Mouse (Mus musculus) lung, embryonic 16.5 days (tissue): ENCODE measurements around the gene Gm9508. TPM values are rescaled to one million over a fixed set of nuclear protein-coding genes. Genes with fewer than 3 reads are reported as not detected.

ENCODE experiments used
- ATAC-seq: fragments of 200-750 bp; cut with Nextera tagmentation; 2 replicates; pipeline ENCODE4 v1.8.0; 2017; ENCODE audit warnings: low read depth, mild to moderate bottlenecking, moderate library complexity
- H3K27ac ChIP-seq: fragments of 300-500 bp; sonication (generic); 2 replicates; pipeline ENCODE4 v1.5.1; 2014; ENCODE audit warnings: mild to moderate bottlenecking, control low read depth, low read length
- H3K27me3 ChIP-seq: fragments of 300-500 bp; sonication (generic); 2 replicates; pipeline ENCODE4 v1.6.1; 2014; ENCODE audit warnings: low read depth, low read length, mixed read lengths; ENCODE audit not compliant: control insufficient read depth, insufficient read depth
- H3K36me3 ChIP-seq: fragments of 300-500 bp; sonication (generic); 2 replicates; pipeline ENCODE4 v1.6.1; 2014; ENCODE audit warnings: low read length; ENCODE audit not compliant: control insufficient read depth, insufficient read depth
- H3K4me1 ChIP-seq: fragments of 300-500 bp; sonication (generic); replicated peaks from 2 replicates; pipeline ENCODE4 v1.6.1; 2014; ENCODE audit warnings: low read length, mixed read lengths; ENCODE audit not compliant: control insufficient read depth, insufficient read depth
- H3K4me2 ChIP-seq: fragments of 300-500 bp; sonication (generic); 2 replicates; pipeline ENCODE4 v1.6.1; 2014; ENCODE audit warnings: low read depth, low read length, control low read depth
- H3K4me3 ChIP-seq: fragments of 300-500 bp; sonication (generic); 2 replicates; pipeline ENCODE4 v1.5.1; 2014; ENCODE audit warnings: mild to moderate bottlenecking, low read length, control low read depth
- H3K9ac ChIP-seq: fragments of 300-500 bp; sonication (generic); 2 replicates; pipeline ENCODE4 v1.6.1; 2014; ENCODE audit warnings: low read length, control low read depth
- H3K9me3 ChIP-seq: fragments of 300-500 bp; sonication (generic); 2 replicates; pipeline ENCODE4 v1.6.1; 2016; ENCODE audit warnings: low read length; ENCODE audit not compliant: control insufficient read depth
- WGBS: fragments of 180-500 bp; shearing (Covaris S2); extraction: QIAGEN DNeasy Blood & Tissue Kit; methylation state at CpG from one replicate; pipeline ENCODE4 v1.1.7; 2014; 5-methylcytosine and 5-hydroxymethylcytosine counted together
- polyA plus RNA-seq: library from polyadenylated mRNA; unstranded; fragments of >200 nt; fragmentation: Nextera tagmentation; extraction: Ambion mirVana; gene quantifications from 2 replicates; pipeline ENCODE4 v1.2.1, GENCODE M21; 2015

The Gm9508 gene
- polyA plus RNA-seq, 1 experiment from 2014 or later = not detected

DNA sequence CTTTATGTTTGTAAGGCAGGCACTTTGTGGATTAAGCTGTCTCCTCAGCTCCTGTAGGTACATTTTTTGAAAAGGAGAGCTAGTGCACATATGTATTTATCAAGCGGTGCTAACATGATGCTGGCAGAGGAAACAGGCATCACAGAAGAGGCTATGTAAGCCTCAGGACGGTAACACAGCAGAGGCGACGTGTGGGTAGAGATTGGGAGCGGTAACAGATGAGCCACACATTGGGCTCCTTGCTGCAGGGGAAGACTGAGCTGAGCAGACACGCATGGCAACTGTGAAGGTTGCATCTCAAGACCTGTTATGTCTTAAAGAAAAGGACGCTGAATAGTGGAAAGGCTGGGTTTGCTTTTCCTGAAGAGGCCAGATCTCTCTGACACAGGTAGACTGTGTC is 14.0 kb downstream of the Gm9508 start:
- 65% methylated on average over 7 of the region's 7 CpGs for WGBS
- Histone ChIP-seq H3K36me3 (no peaks in the 10 kb centered on the region), H3K27ac (no peak overlapping the region), H3K9ac (no peak overlapping the region), H3K9me3 (no peaks in the 10 kb centered on the region), H3K4me2 (no peak overlapping the region), H3K4me1 (peaks cover 2% of the 10 kb centered on the region; the same call in 1 of the 2 replicates), H3K4me3 (no peak overlapping the region), H3K27me3 (peaks cover 41% of the 10 kb centered on the region)
- no peak for ATAC-seq

DNA sequence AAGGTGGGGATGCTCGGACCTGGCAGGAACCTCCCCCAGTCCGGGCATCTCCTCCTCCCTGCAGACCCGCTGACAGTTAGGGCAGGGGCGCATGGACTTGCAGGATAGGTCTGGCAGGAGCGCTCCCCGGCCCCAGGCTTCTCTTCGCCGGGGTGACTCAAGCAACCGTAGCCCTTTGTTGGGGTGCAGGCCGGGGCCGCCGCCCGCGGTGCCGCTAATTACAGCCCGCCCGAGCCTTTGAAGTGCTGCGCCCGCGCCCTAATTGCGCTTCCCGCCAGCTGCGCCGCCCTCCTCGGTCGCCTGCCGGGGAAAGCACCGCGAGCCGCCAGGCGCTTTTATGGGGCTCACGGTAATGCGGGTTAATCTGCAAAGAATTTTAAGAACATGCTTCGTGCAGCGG is 19.5 kb downstream of the Gm9508 start:
- Histone ChIP-seq H3K9ac (no peak overlapping the region), H3K9me3 (no peaks in the 10 kb centered on the region), H3K4me1 (peaks cover 3% of the 10 kb centered on the region; the same call in 1 of the 2 replicates), H3K4me3 (peak overlapping the region; percentile 26), H3K4me2 (peak overlapping the region; percentile 47), H3K27ac (no peak overlapping the region), H3K27me3 (peaks cover 24% of the 10 kb centered on the region), H3K36me3 (no peaks in the 10 kb centered on the region)
- WGBS = under 1% methylated on average over 35 of the region's 35 CpGs
- ATAC-seq = no peak

DNA sequence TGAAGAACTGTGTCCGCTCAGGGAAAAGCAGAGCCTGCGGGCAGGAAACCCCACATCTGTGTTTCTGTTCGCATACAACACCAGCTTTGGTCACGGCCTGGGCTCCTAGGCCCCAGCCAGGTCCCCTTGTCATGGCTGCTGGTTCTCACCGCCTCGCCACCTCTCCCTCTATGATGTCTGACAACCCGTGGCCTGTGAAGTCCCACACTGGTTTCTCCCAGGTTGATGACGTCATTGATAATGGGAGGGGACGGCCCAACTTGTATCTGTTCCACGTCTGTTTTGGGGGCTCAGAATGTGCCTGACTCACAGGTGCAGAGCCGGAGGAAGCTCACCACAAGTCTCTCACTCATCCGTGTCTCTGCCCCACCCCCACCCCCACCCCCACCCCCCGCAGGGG is 23.3 kb downstream of the Gm9508 start:
- no peak overlapping the region for H3K4me2 ChIP-seq
- peaks cover 21% of the 10 kb centered on the region for H3K27me3 ChIP-seq
- 55% methylated on average over 13 of the region's 13 CpGs for WGBS
- no peaks in the 10 kb centered on the region for H3K9me3 ChIP-seq
- H3K9ac ChIP-seq = no peak overlapping the region
- ATAC-seq = no peak
- H3K36me3 ChIP-seq = no peaks in the 10 kb centered on the region
- H3K4me1 ChIP-seq = peaks cover 3% of the 10 kb centered on the region; the same call in 1 of the 2 replicates
- H3K27ac ChIP-seq = no peak overlapping the region
- no peak overlapping the region for H3K4me3 ChIP-seq

DNA sequence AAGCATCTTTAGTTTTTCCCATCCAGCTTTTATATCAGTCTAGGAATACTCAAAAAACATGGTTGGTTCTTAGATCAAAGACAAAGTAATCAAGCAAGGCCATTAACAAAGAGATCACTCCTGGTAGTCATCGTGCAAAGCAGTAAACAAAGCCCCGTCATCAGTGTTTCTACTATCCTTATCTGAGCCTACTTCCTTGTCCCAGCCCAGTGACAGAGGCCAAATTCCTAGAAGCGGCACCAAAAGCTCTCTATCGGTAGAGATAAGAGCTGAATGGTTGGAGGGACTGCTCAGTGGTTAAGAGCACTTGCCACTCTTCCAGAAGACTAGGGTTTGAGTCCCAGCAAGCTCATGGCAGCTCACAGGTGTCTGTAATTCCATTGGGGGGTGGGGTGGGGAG is 25.5 kb downstream of the Gm9508 start:
- no peak for ATAC-seq
- Histone ChIP-seq H3K27ac (no peak overlapping the region), H3K27me3 (peaks cover 4% of the 10 kb centered on the region), H3K9me3 (no peaks in the 10 kb centered on the region), H3K36me3 (no peaks in the 10 kb centered on the region), H3K4me1 (no peaks in the 10 kb centered on the region), H3K4me2 (no peak overlapping the region), H3K9ac (no peak overlapping the region), H3K4me3 (no peak overlapping the region)
- 14% methylated on average over 4 of the region's 4 CpGs for WGBS

DNA sequence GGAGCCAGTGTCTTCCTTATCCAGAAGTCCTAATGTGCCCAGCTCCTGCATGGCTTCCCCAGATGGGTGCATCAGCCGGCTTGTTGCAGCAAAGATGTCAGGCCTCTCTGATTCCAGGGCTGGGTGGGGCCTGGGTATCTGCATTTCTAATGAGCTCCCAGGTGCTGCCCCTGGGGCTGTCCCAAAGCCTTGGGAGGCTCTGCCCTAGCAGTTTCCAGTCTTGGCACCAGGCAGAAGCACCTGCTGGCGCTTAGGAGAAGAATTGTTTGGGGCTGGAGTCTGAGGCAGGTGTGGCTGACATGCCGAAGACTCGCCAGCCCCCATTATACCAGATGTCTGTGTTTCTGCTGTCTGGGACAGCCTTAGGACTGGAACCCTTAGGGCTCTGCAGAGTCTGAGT is 26.3 kb downstream of the Gm9508 start:
- WGBS = 53% methylated on average over 4 of the region's 4 CpGs
- Histone ChIP-seq H3K27me3 (no peaks in the 10 kb centered on the region; the same call in 1 of the 2 replicates), H3K27ac (no peak overlapping the region), H3K36me3 (no peaks in the 10 kb centered on the region), H3K9ac (no peak overlapping the region), H3K4me1 (no peaks in the 10 kb centered on the region), H3K4me2 (no peak overlapping the region), H3K4me3 (no peak overlapping the region), H3K9me3 (no peaks in the 10 kb centered on the region)
- ATAC-seq = no peak

DNA sequence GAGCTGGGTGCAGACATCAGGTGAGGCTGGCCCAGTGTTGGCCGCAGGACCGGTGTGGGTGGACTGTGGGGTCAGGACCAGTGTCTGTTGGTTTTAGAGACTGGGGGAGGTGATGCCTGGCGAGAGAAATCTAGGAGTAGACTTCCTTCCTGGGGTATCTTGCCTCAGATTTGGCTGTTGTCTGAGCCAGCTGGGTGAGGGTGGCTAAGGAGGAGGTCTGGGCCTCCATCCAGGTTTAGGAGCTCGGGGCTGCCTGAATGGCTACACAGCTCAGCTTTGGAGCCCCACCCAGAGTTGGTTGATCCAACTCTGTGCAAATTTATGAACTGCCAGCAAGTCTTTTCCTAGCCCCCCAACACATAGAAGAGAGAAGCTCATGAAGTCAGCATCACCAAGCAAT is 29.6 kb downstream of the Gm9508 start:
- no peak overlapping the region for H3K4me2 ChIP-seq
- H3K4me3 ChIP-seq = no peak overlapping the region
- no peaks in the 10 kb centered on the region for H3K4me1 ChIP-seq
- no peak overlapping the region for H3K9ac ChIP-seq
- WGBS = 69% methylated on average over 4 of the region's 4 CpGs
- no peak for ATAC-seq
- no peaks in the 10 kb centered on the region for H3K9me3 ChIP-seq
- H3K36me3 ChIP-seq = no peaks in the 10 kb centered on the region
- H3K27ac ChIP-seq = no peak overlapping the region
- peaks cover 4% of the 10 kb centered on the region for H3K27me3 ChIP-seq

DNA sequence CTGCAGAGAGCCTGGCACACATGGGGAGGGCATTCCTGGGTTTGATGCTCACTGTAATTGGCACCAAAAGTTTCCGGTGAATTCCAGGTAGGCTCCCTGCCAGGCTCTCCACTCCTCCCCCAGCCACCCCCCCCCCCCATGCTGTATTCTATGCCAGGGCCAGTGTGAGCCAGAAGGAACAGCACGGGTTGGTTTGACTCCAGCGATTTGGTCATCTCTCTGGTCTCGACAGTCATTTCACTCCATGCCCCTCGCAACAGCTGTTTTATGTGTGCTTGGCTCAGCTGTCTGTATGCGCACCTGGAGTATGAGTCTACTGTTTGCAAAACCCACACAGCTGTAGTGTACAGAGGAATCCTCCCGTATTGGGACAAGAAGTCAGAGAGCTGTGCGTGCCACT is 30.7 kb downstream of the Gm9508 start:
- no peaks in the 10 kb centered on the region for H3K36me3 ChIP-seq
- H3K4me1 ChIP-seq = no peaks in the 10 kb centered on the region

DNA sequence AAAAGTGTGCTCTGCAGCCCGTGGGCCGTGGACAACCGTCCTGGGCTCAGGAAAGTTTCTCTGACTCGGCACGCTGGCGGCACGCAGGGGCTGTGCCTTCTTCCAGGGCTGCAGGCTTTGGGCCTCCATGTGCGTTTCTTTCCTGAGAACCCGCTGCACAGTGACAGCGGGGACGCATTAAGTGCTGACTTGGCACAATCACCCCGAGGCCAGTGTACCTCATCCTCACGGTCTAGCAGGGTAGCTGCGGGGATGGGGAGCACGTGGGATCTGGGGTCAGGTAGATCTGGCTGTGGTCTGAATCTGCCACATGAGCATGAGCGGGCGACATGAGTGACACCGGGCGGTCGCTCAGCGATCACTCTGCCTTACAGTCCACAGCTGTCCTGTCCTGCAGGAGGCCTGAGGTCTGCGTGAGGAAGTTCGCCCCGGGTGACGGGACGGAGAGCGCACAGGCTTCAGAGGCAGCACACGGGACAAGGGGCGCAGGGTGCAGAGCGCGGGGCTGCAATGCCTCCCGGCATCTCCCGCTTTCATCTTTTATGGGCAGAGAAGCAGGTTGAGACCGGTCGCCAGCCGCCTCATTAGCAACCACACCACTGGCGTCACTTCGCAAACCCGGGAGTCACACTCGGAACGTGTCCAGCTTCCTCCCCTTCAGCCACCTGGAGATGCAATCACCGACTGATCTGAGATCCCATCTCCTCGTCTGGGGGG is 32.9 kb downstream of the Gm9508 start:
- Histone ChIP-seq H3K4me3 (no peak overlapping the region), H3K9ac (no peak overlapping the region), H3K36me3 (no peaks in the 10 kb centered on the region), H3K27ac (no peak overlapping the region), H3K4me1 (no peaks in the 10 kb centered on the region), H3K27me3 (peaks cover 4% of the 10 kb centered on the region), H3K9me3 (no peaks in the 10 kb centered on the region), H3K4me2 (no peak overlapping the region)
- ATAC-seq = no peak
- 34% methylated on average over 43 of the region's 43 CpGs for WGBS

More for the DNA sequence above, 30.7 kb downstream of the Gm9508 start:
- no peak overlapping the region for H3K27ac ChIP-seq
- no peak for ATAC-seq
- H3K27me3 ChIP-seq = peaks cover 4% of the 10 kb centered on the region
- H3K4me2 ChIP-seq = no peak overlapping the region
- WGBS = 55% methylated on average over 8 of the region's 8 CpGs
- H3K9me3 ChIP-seq = no peaks in the 10 kb centered on the region
- no peak overlapping the region for H3K9ac ChIP-seq
- H3K4me3 ChIP-seq = no peak overlapping the region

DNA sequence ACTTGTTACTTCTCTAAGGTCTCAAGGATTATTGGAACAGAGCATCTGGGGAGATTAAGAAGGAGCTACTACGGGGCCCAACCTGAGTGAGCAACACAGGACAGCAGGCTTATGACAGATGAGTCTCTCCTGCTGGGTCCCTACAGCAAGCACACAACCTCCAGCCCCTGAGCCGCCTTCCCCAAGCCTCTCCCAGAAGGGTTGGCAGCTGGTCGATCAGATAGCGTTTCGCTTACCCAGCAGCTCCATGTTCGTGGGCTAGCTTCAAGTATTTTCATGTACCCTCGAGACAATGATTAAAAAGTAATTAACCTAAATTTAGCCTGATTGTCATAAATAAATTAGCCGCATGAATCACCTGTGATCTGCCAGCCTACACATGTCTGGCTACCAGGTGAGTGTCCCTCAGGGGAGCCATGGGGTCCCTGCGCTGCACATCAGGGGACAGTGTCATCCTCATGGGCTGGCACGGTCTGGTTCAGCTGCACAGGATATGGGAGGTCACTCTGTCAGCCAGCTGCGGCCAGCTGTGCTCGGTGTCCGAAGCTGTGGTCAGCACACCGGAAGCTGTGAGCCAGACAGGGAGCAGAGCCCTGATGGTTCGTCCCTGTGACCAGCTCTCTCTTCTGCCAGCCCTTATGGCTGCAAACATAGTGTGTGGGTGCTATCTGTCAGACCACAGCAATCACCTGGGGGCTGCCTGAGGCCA is 38.6 kb downstream of the Gm9508 start:
- Histone ChIP-seq H3K4me1 (no peaks in the 10 kb centered on the region), H3K9me3 (no peaks in the 10 kb centered on the region), H3K4me3 (no peak overlapping the region), H3K4me2 (no peak overlapping the region), H3K9ac (no peak overlapping the region), H3K27me3 (no peaks in the 10 kb centered on the region), H3K27ac (no peak overlapping the region), H3K36me3 (no peaks in the 10 kb centered on the region)
- 48% methylated on average over 15 of the region's 15 CpGs for WGBS
- peak; percentile 92 for ATAC-seq
